Mouse (Mus musculus) forebrain, postnatal 0 days (tissue): Measurements from ENCODE around the gene Mzt1. TPM values are rescaled to one million over a fixed set of nuclear protein-coding genes. Genes with fewer than 3 reads are reported as not detected.

Experiments used
- ATAC-seq: fragments of 200-750 bp; cut with Nextera tagmentation; 2 replicates; pipeline ENCODE4 v1.8.0; 2017; ENCODE audit warnings: mild to moderate bottlenecking, moderate library complexity
- DNase-seq: peaks from one replicate; pipeline ENCODE4 v3.0.0-alpha.2; 2015
- H3K27ac ChIP-seq: fragments of 300-500 bp; sonication (generic); 2 replicates; pipeline ENCODE4 v1.5.1; 2014; ENCODE audit warnings: low read depth, mild to moderate bottlenecking, antibody characterized with exemption, low read length, moderate library complexity, mixed read lengths
- H3K27me3 ChIP-seq: fragments of 300-500 bp; sonication (generic); 2 replicates; pipeline ENCODE4 v1.6.1; 2014; ENCODE audit warnings: mild to moderate bottlenecking, low read length, mixed read lengths; ENCODE audit not compliant: insufficient read depth
- H3K36me3 ChIP-seq: fragments of 300-500 bp; sonication (generic); 2 replicates; pipeline ENCODE4 v1.6.1; 2014; ENCODE audit warnings: mild to moderate bottlenecking, moderate library complexity; ENCODE audit not compliant: insufficient read depth
- H3K4me1 ChIP-seq: fragments of 300-500 bp; sonication (generic); 2 replicates; pipeline ENCODE4 v1.6.1; 2014; ENCODE audit warnings: antibody characterized with exemption; ENCODE audit not compliant: insufficient read depth
- H3K4me2 ChIP-seq: fragments of 300-500 bp; sonication (generic); 2 replicates; pipeline ENCODE4 v1.6.1; 2014; ENCODE audit warnings: low read depth, mild to moderate bottlenecking, moderate library complexity
- H3K4me3 ChIP-seq: fragments of 300-500 bp; sonication (generic); 2 replicates; pipeline ENCODE4 v1.5.1; 2014; ENCODE audit warnings: low read depth, low read length, mixed read lengths
- H3K9ac ChIP-seq: fragments of 300-500 bp; sonication (generic); 2 replicates; pipeline ENCODE4 v1.6.1; 2014; ENCODE audit warnings: mild to moderate bottlenecking
- H3K9me3 ChIP-seq: fragments of 300-500 bp; sonication (generic); 2 replicates; pipeline ENCODE4 v1.6.1; 2016; ENCODE audit warnings: low read length
- CTCF ChIP-seq: sonication (generic); IDR thresholded peaks from 2 replicates; pipeline ENCODE4 v1.5.1; 2016; ENCODE audit warnings: antibody characterized with exemption, control low read depth, low read depth
- WGBS: fragments of 180-500 bp; shearing (Covaris S2); extraction: QIAGEN DNeasy Blood & Tissue Kit; methylation state at CpG from one replicate; pipeline ENCODE4 v1.1.7; 2014; 5-methylcytosine and 5-hydroxymethylcytosine counted together
- polyA plus RNA-seq: library from polyadenylated mRNA; unstranded; fragments of >200 nt; fragmentation: Nextera tagmentation; extraction: Ambion mirVana; gene quantifications from 2 replicates; pipeline ENCODE4 v1.2.1, GENCODE M21; 2015
- total RNA-seq: library from RNA; depleted of rRNA; stranded (reverse); fragments of >200 nt; gene quantifications from 2 replicates; pipeline ENCODE4 v1.2.3, GENCODE M21; 2014; rRNA removed

Gene Mzt1
- total and polyA plus RNA-seq, 2 experiments from 2014 or later: 114 to 133 TPM

DNA sequence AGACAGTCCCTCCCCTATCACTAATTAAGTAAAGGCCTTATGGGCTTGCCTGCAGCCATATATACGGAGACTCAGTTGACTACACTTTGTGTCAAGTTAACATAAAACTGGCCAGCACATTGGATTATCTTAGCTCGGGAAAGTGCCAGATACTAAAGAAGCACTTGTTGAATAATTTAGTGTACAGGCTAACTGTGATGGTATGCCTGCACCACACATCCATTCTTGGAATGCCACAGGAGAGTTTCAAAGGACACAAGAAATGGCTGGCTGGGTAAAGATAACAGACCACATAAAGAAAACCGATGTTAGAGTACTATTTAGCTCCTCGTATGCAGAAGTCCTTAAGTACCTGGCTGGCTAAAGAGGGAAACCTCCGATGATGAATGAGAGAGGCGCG is 27.2 kb downstream of the Mzt1 start:
- H3K9me3 ChIP-seq: no peaks in the 10 kb centered on the region
- H3K4me3 ChIP-seq: no peak overlapping the region
- no peak overlapping the region for H3K4me2 ChIP-seq
- H3K27ac ChIP-seq: no peak overlapping the region
- DNase-seq (no peak), ATAC-seq (no peak)
- 73% methylated on average over 7 of the region's 7 CpGs for WGBS
- H3K27me3 ChIP-seq: no peaks in the 10 kb centered on the region
- TF ChIP-seq CTCF: no peak
- H3K36me3 ChIP-seq: no peaks in the 10 kb centered on the region
- H3K9ac ChIP-seq: no peak overlapping the region
- H3K4me1 ChIP-seq: no peaks in the 10 kb centered on the region

DNA sequence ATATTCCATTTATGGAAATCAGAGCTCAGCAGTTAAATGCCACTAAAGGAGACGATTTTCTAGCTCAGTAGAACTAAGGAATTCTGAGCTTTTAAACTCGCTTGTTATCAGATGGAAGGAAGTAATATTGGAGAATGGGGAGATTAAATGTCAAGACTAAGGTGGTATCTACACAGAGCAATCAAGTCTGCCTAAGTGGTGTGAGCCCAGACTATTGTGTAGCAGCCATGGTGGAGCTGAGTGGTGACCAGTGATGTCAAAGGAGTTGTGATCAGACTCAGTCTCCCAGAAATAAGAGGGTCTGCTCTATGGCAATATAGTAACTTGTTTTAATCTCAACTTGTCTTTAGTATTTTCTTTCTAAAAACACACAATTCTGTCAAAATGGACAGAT is 35.0 kb downstream of the Mzt1 start:
- WGBS: 46% methylated on average over 2 of the region's 2 CpGs
- no peak overlapping the region for H3K4me3 ChIP-seq

DNA sequence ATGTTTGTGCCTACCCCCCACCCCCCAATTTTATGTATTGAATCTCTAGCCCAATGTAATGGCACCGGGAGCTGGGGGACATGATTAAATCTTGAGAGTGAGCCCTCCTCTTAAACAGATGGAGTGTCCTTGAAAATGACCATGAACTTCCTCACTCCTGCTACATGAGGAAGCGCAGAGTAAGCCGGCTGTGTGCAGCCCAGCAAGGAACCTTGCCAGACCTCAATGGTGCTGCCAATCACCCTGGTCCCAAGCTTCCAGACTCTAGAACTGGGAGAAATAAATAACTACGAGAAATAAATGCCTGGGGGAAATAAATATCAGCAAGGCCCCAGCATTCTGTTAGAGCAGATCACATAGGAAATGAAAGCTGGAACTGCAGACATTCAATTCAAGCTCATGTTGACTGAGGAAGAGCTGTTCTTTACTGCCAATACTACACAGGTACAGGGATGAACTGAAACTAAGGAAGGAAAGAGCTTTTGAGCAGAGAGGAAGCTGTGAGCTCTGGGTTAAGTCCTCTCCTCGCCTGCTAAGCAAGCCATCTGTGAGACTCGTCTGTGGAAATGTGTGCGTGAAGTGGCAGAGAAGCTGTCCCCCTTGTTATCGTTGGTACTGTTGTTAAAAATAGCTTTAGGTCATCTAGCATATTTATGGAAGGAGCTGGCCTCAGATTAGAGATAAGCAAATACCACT is 35.6 kb downstream of the Mzt1 start:
- WGBS: 62% methylated on average over 8 of the region's 8 CpGs
- no peak for TF ChIP-seq CTCF
- no peaks in the 10 kb centered on the region for H3K4me1 ChIP-seq
- H3K9me3 ChIP-seq: no peaks in the 10 kb centered on the region
- DNase-seq: no peak
- H3K9ac ChIP-seq: no peak overlapping the region
- H3K27ac ChIP-seq: no peak overlapping the region
- no peak overlapping the region for H3K4me3 ChIP-seq
- ATAC-seq: 0 out of 2 replicates have a peak, but pooled peaks have one; percentile 10
- H3K36me3 ChIP-seq: no peaks in the 10 kb centered on the region
- no peak overlapping the region for H3K4me2 ChIP-seq
- no peaks in the 10 kb centered on the region for H3K27me3 ChIP-seq

More for the DNA sequence above, 35.0 kb downstream of the Mzt1 start:
- DNase-seq: no peak
- no peaks in the 10 kb centered on the region for H3K36me3 ChIP-seq
- H3K9ac ChIP-seq: no peak overlapping the region
- no peaks in the 10 kb centered on the region for H3K27me3 ChIP-seq
- no peak for TF ChIP-seq CTCF
- H3K27ac ChIP-seq: no peak overlapping the region
- H3K9me3 ChIP-seq: no peaks in the 10 kb centered on the region
- no peaks in the 10 kb centered on the region for H3K4me1 ChIP-seq
- H3K4me2 ChIP-seq: no peak overlapping the region
- ATAC-seq: no peak

DNA sequence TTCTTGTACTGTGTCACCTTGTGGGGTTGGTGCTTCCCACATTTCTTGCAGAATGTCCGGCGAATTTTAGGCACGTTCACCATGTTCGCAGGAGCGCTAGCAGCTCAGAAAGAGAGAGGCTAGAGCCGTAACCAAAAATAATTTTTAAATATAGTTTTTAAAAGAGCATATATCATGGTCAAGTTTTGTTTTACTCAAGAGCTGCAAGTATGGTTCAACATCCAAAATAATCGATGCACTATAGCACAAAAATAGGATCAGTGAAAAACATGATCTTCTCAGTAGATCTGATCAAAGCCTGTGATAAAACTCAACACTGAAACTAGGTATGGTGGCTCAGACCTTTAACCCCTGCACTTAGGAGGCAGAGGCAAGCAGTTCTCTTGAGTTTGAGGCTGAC is 51.7 kb downstream of the Mzt1 start, which contains the start of gene Rpl36a-ps1:
Rpl36a-ps1 (minus strand) TSS at position 101 of the 400 bp plus-strand sequence.
- Histone ChIP-seq H3K4me1 (no peaks in the 10 kb centered on the region), H3K9ac (no peak within 1 kb of the TSS), H3K27ac (no peak within 1 kb of the TSS), H3K9me3 (no peaks in the 10 kb centered on the region), H3K4me2 (no peak within 1 kb of the TSS), H3K4me3 (no peak within 1 kb of the TSS), H3K36me3 (no peaks in the 10 kb centered on the region), H3K27me3 (no peaks in the 10 kb centered on the region)
- no peak for ATAC-seq
- TF ChIP-seq CTCF: no peak
- DNase-seq: no peak
- WGBS: 95% methylated on average over 7 of the region's 7 CpGs

DNA sequence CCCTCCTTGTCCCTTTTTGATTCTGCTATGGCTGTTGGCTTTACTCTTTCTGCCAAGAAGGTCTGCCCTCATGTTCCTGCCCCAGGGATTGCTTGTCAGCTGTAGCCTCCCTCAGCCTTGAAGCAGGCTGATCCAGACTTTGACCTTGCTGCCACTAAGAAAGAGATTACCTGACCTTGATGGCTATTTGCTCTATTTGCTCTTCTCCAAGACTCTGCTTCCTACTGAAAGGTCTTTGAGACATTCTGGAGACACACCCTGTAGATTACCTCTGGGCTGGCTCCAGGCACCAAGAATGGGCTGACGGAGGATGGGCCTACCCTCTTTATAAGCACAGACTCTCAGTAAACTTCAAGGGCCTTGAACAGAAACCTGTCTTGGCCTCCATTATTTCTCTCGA is 53.5 kb downstream of the Mzt1 start:
- no peaks in the 10 kb centered on the region for H3K9me3 ChIP-seq
- no peak overlapping the region for H3K9ac ChIP-seq
- H3K4me3 ChIP-seq: no peak overlapping the region

DNA sequence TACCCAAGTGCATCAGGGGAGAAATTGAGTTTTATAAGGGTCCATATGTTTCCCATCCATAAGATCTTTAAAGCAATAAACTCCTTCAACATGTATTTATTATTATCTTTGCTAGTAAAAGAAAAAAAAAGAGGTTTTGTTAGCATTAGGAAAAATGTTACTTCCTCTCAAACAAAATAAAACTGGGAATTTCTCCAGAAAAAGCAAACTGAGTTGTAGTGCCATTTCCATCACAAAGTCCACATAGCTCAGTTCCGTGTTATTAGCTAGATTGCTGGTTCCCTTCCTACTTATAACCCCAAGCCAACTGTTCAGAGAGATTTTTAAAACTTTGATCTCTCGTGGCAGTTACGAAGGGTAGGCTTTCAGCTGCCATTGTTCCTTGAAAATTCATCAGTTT is 55.3 kb downstream of the Mzt1 start:
- Histone ChIP-seq H3K36me3 (no peaks in the 10 kb centered on the region), H3K4me1 (no peaks in the 10 kb centered on the region), H3K9ac (no peak overlapping the region), H3K4me2 (no peak overlapping the region), H3K27me3 (no peaks in the 10 kb centered on the region), H3K4me3 (no peak overlapping the region), H3K9me3 (no peaks in the 10 kb centered on the region), H3K27ac (no peak overlapping the region)
- no peak for DNase-seq
- 53% methylated on average over 3 of the region's 3 CpGs for WGBS
- ATAC-seq: no peak
- TF ChIP-seq CTCF: no peak

More for the DNA sequence above, 53.5 kb downstream of the Mzt1 start:
- Histone ChIP-seq H3K4me1 (no peaks in the 10 kb centered on the region), H3K36me3 (no peaks in the 10 kb centered on the region), H3K4me2 (no peak overlapping the region), H3K27me3 (no peaks in the 10 kb centered on the region), H3K27ac (no peak overlapping the region)
- ATAC-seq (no peak), DNase-seq (no peak)
- 88% methylated on average over 2 of the region's 2 CpGs for WGBS
- TF ChIP-seq CTCF: no peak

DNA sequence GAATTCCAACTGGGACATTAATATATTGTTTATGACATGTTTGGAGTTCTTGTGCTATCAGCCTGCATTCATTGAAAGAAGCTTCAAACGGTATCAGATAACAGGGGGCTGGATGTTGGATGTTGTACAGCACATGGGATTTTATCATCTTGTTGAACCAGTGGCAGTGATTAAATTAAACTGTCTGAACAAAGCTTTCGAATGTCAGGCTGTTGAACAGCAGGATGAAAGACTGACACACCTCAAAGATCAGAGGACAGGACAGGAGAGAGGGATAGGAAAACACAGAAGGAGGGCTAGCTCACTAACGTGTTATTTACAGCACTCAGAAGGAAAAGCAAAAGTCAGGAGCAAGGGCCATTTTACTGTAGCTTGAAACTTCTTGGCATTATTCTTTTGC is 56.1 kb downstream of the Mzt1 start:
- WGBS: 34% methylated on average over 3 of the region's 3 CpGs
- no peak for TF ChIP-seq CTCF
- H3K27me3 ChIP-seq: no peaks in the 10 kb centered on the region
- DNase-seq (no peak), ATAC-seq (no peak)
- no peaks in the 10 kb centered on the region for H3K9me3 ChIP-seq
- H3K36me3 ChIP-seq: no peaks in the 10 kb centered on the region
- no peak overlapping the region for H3K4me2 ChIP-seq
- no peak overlapping the region for H3K9ac ChIP-seq
- no peak overlapping the region for H3K4me3 ChIP-seq
- H3K4me1 ChIP-seq: no peaks in the 10 kb centered on the region
- no peak overlapping the region for H3K27ac ChIP-seq

Other genes starting within 250 kb of the Mzt1 start
- 1.5 and 8.2 TPM in 2 replicates for gene Rpl36a-ps1, start 51.8 kb downstream of the Mzt1 start, total RNA-seq
- 1.4 TPM in 1 of 2 replicates, not detected in the other for gene Rpl36a-ps1, start 51.8 kb downstream of the Mzt1 start, polyA plus RNA-seq
- 3.7 and 4.2 TPM in 2 replicates for gene Bora, start 88 bp upstream of the Mzt1 start, total RNA-seq
- gene Bora, start 88 bp upstream of the Mzt1 start, polyA plus RNA-seq: 4.4 and 7.0 TPM in 2 replicates
- 18.8 and 20.6 TPM in 2 replicates for gene Pibf1, start 53.3 kb upstream of the Mzt1 start, total RNA-seq
- gene Pibf1, start 53.3 kb upstream of the Mzt1 start, polyA plus RNA-seq: 9.3 and 12.6 TPM in 2 replicates
- gene Dis3, start 53.6 kb upstream of the Mzt1 start, total RNA-seq: 25.3 and 28.0 TPM in 2 replicates
- 22.5 and 26.3 TPM in 2 replicates for gene Dis3, start 53.6 kb upstream of the Mzt1 start, polyA plus RNA-seq